Mouse (Mus musculus) lung, adult 2 months (tissue): ENCODE data around the gene Fut1. TPM values are rescaled to one million over a fixed set of nuclear protein-coding genes. Genes with fewer than 3 reads are reported as not detected.
A peak's percentile ranks its signal among the peaks of the same experiment; 100 is the strongest.

Source experiments
- DNase-seq: peaks from one replicate; pipeline ENCODE4 v3.0.0; 2022
- H3K4me1 ChIP-seq: fragments of 200-500 bp; 2 replicates; pipeline ENCODE4 v1.6.1; 2011; ENCODE audit warnings: low read length; ENCODE audit not compliant: control insufficient read depth, insufficient read depth
- H3K4me3 ChIP-seq: fragments of 200-500 bp; replicated peaks from 2 replicates; pipeline ENCODE3; 2011; ENCODE audit warnings: low read depth, mild to moderate bottlenecking, control low read depth, low read length; ENCODE audit errors: extremely low read depth
- CTCF ChIP-seq: fragments of 200-500 bp; IDR thresholded peaks from 2 replicates; pipeline ENCODE4 v1.5.1; 2011; ENCODE audit warnings: mild to moderate bottlenecking, low read length, control low read depth; ENCODE audit not compliant: insufficient read depth
- POLR2A ChIP-seq: fragments of 200-500 bp; IDR thresholded peaks from 2 replicates; pipeline ENCODE4 v1.6.1; 2011; ENCODE audit warnings: low read depth, mild to moderate bottlenecking, control low read depth, low read length, borderline replicate concordance; ENCODE audit errors: extremely low read depth
- WGBS: fragments of 180-500 bp; shearing (Covaris S2); methylation state at CpG from one replicate; pipeline ENCODE4 v1.1.7; 2018; 5-methylcytosine and 5-hydroxymethylcytosine counted together
- polyA plus RNA-seq: library from polyadenylated mRNA; depleted of rRNA; stranded (reverse); fragments of >200 nt; gene quantifications from 2 replicates; pipeline ENCODE4 v1.2.3, GENCODE M21; 2012; rRNA removed

The Fut1 gene
- 0.78 TPM in 1 of 2 replicates, not detected in the other for polyA plus RNA-seq

GRCm38 (mm10) chr7:45617042-45617695, at the start of gene Fut1:
Fut1 (plus strand) TSS chr7:45617289.
- no peak within 1 kb of the TSS for H3K4me3 ChIP-seq
- no peak for DNase-seq
- 19% methylated on average over 31 of the region's 31 CpGs for WGBS
- TF ChIP-seq POLR2A (no peak), CTCF (no peak)
- H3K4me1 ChIP-seq = no peaks in the 10 kb centered on the region

DNA sequence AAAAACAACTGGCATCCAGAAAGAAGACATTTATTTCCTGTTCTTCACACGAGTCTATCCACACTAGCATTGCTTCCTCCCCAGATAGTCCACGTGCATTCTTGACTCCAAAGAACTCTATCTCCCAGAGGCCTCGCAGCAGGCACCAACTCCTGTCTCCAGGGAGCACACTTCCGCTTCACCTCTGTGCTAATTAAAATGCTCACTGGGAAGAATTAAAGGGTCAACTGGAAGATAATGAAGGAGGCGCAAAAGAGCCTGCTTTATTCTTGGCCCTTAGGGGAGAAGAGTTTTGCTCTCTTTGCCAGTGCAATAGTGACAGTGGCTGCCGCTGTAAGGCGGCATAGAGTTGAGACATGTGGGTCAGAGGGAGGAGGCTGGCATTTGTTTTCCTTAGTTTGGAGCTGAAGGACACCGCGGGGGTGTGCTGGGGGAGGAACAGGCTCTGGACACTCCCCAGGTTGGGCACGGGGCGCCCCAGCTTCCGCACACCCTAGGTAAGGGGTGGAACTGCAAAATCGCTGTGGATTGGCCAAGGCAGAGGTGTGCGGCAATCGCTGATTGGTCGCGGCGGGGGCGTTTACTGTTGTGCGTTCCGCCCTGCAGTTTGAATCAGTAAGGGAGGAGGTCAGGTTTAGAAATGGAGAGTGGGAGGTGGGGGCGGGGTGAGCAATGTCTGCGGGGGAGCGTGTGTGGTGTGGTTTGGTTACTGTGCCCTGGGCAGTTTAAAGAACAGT, 49.1 kb upstream of the Fut1 start:
- peak overlapping the region; percentile 48 for H3K4me3 ChIP-seq
- TF ChIP-seq POLR2A (peak; percentile 32; the same call in 1 of the 2 replicates), CTCF (no peak)
- WGBS = 2% methylated on average over 24 of the region's 24 CpGs
- peak; percentile 83 for DNase-seq
- peaks cover 7% of the 10 kb centered on the region for H3K4me1 ChIP-seq

GRCm38 (mm10) chr7:45568601-45569473, 48.3 kb upstream of the Fut1 start:
- TF ChIP-seq POLR2A (no peak), CTCF (no peak)
- Histone ChIP-seq H3K4me3 (no peak overlapping the region), H3K4me1 (peaks cover 7% of the 10 kb centered on the region)
- 77% methylated on average over 10 of the region's 10 CpGs for WGBS
- no peak for DNase-seq

DNA sequence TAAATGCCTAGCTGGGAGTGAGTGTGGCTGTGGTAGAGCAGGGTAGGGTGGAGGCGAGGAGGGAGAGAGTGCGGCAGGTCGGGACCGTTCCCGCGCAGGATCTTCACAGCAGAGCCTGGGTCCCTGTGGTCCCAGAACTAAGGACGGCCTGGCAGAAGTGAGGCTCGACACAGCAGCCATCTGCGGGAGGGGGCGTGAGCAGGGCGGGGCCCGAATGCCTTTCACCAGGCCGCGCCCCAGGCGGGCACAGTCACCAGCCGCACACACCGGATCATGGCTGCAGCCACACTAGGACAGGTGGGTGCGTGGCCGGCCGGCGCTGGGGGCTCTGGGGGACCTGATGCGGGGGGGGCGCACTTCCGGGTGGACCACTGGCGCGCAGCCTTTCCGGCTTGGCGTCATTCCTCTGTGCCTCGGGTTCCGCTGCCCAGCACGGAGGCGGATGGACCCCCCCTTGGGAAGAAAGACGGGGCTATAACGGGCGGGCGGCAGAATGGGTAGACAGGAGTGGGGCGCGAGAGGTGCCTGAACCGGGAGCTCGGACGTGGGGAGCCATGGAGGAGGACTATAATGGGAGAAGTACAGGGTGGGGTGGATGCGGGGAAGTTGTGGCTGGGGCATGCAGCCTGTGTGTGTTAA, 46.9 kb upstream of the Fut1 start, which contains the start of gene Bcat2:
TSS of gene Bcat2 (plus strand) at position 51 of the 639 bp plus-strand sequence.
- peak; percentile 79 for DNase-seq
- Histone ChIP-seq H3K4me1 (peaks cover 7% of the 10 kb centered on the region), H3K4me3 (peak within 1 kb of the TSS; percentile 85)
- TF ChIP-seq CTCF (no peak), POLR2A (peak; percentile 61; the same call in 1 of the 2 replicates)
- under 1% methylated on average over 42 of the region's 42 CpGs for WGBS

DNA sequence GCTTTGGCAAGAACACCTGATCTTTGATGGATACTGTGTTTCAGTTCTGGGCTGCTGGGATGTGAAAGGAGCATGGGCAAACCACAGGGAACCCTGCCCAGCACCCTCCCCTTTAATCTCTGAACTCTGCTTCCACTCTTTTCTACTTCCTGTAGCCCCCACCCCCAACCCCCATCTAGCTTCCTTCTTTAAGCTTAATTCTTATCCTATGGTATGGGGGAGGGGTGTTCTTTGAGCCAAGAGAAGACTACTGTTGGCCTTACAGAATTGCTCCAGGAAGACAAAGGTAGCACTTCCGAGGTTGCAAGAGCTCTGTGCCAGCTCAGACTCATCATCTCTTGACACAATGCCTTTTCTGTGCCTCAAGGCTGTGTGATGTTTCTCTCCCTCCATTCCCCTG, 45.1 kb upstream of the Fut1 start:
- Histone ChIP-seq H3K4me3 (no peak overlapping the region), H3K4me1 (peaks cover 7% of the 10 kb centered on the region)
- 53% methylated on average over 1 of the region's 1 CpGs for WGBS
- DNase-seq = no peak
- TF ChIP-seq CTCF (no peak), POLR2A (no peak)

- no peak for DNase-seq
- 65% methylated on average over 8 of the region's 8 CpGs for WGBS
- Histone ChIP-seq H3K4me1 (peaks cover 7% of the 10 kb centered on the region), H3K4me3 (no peak overlapping the region)
- TF ChIP-seq CTCF (no peak), POLR2A (no peak)
Observed at GRCm38 (mm10) chr7:45573954-45574353, 43.1 kb upstream of the Fut1 start.

DNA sequence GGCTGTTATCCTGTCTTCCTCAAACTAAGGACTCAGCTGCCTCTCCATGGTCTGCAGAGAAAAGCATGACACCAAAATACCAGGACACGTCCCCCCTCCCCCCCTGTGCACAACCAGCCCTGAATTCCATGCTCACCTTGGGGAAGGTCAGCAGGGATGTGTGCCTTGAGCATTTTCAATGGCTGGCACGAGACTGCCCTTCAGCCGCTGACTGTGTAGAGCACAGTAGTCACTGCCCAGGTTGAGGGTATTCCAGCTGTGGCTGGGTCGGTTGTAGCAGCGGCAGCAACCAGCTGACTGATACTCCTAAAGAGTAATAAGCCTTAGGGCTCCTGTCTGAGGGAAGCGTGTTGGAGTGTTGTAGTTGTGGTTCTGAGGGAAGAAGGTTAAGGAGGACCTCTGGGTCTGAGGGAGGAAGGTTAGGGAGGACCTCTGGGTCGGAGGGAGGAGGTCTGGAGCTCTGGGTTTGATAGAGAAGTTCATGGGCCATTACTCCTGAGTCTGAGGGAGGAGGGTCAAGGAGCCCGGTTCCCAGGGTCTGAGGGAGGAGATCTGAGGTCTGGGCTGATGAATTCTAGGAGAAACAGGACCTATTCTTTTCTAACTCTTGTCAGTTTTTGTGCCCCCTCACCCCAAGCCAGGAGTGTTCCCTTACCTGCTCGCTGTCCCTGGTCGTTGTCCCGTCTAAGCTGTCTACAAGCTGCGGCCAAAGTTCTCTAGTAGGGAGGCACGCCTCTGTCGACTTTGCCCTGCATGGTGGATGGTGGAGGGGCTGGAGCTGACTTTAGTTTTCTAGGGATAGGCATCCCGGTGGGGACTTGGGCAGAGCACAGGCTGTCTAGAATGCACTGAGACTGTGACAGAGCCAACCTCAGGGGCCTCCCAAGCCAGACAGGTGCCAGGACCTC, 42.4 kb upstream of the Fut1 start:
- WGBS = 84% methylated on average over 15 of the region's 15 CpGs
- TF ChIP-seq POLR2A (no peak), CTCF (no peak)
- no peak for DNase-seq
- peaks cover 7% of the 10 kb centered on the region for H3K4me1 ChIP-seq
- no peak overlapping the region for H3K4me3 ChIP-seq

- Histone ChIP-seq H3K4me1 (no peaks in the 10 kb centered on the region), H3K4me3 (no peak overlapping the region)
- DNase-seq = no peak
- no peak for TF ChIP-seq CTCF
- TF ChIP-seq POLR2A = no peak
- 89% methylated on average over 6 of the region's 6 CpGs for WGBS
Observed at GRCm38 (mm10) chr7:45585923-45586322, 31.2 kb upstream of the Fut1 start.
